In genomic region chr7:28957997-28958725, GRCm38 (mm10) we compare ENCODE assay signal across 10 mouse cellular contexts. TPM values are rescaled to one million over a fixed set of nuclear protein-coding genes. Genes with fewer than 3 reads are reported as not detected.
DNase-seq lines count a peak whose midpoint lies in the region; ATAC-seq and TF ChIP-seq lines count a peak whose summit lies in the region.
"Had no signal": no experiment of that assay in that cellular context is flagged by ENCODE, and none has a peak within 500 bp of the region (broad histone marks: within the 10 kb centered on the region; RNA-seq: fewer than 3 reads in every experiment).

No protein-coding gene starts in this region.

- 15% methylated on average over 1 of the region's 1 CpGs for WGBS in heart, adult 2 months
- 29% methylated on average over 1 of the region's 1 CpGs for WGBS in lung, embryonic 16.5 days
- 63% methylated on average over 1 of the region's 1 CpGs for WGBS in intestine, embryonic 14.5 days
- WGBS in stomach, embryonic 15.5 days, result 36% methylated on average over 1 of the region's 1 CpGs

- no peak for ATAC-seq in lung, embryonic 16.5 days (ENCODE audit: low read depth)
- no peak for ATAC-seq in intestine, embryonic 14.5 days (replicated peaks; ENCODE audit: low FRiP score, low TSS enrichment, low read depth)
- ATAC-seq in stomach, embryonic 15.5 days (ENCODE audit: insufficient read depth, low FRiP score, low read depth), result no peak

- H3K4me2 ChIP-seq in lung, embryonic 16.5 days (ENCODE audit: low read depth, low read length), result peak overlapping the region; percentile 93; the same call in 1 of the 2 replicates
- peak overlapping the region; percentile 95 for H3K4me2 ChIP-seq in intestine, embryonic 14.5 days (ENCODE audit: low read length)
- H3K4me2 ChIP-seq in stomach, embryonic 15.5 days, result peak overlapping the region; percentile 15; the same call in 1 of the 2 replicates

- H3K4me1 ChIP-seq in heart, adult 2 months (ENCODE audit: control insufficient read depth, insufficient read depth, low read length), result peaks cover 35% of the 10 kb centered on the region
- peaks cover 76% of the 10 kb centered on the region for H3K4me1 ChIP-seq in lung, embryonic 16.5 days (replicated peaks; ENCODE audit: control insufficient read depth, insufficient read depth, low read length)
- H3K4me1 ChIP-seq in intestine, embryonic 14.5 days (replicated peaks; ENCODE audit: control insufficient read depth, insufficient read depth, low read length), result peaks cover 61% of the 10 kb centered on the region
- H3K4me1 ChIP-seq in stomach, embryonic 15.5 days, result peaks cover 61% of the 10 kb centered on the region

- H3K9ac ChIP-seq in heart, adult 2 months (ENCODE audit: low read depth, low read length), result no peak overlapping the region
- no peak overlapping the region for H3K9ac ChIP-seq in lung, embryonic 16.5 days (ENCODE audit: low read length)
- H3K9ac ChIP-seq in intestine, embryonic 14.5 days (ENCODE audit: low read length), result no peak overlapping the region
- no peak overlapping the region for H3K9ac ChIP-seq in stomach, embryonic 15.5 days

- TF ChIP-seq EP300 in heart, adult 2 months (IDR thresholded peaks at IDR 0.05; ENCODE audit: insufficient read depth, low read depth, low read length), result 0 out of 2 replicates have a peak, but pooled peaks have one; percentile 56

- H3K27ac ChIP-seq in heart, adult 2 months, result peak overlapping the region; percentile 88
- H3K27ac ChIP-seq in lung, embryonic 16.5 days (ENCODE audit: low read length), result peak overlapping the region; percentile 88
- H3K27ac ChIP-seq in intestine, embryonic 14.5 days (ENCODE audit: low read depth), result peak overlapping the region; percentile 29
- H3K27ac ChIP-seq in stomach, embryonic 15.5 days, result peak overlapping the region; percentile 88
- H3K27ac ChIP-seq in left cerebral cortex, adult 2 months, result no peak overlapping the region

- H3K9me3 ChIP-seq in lung, embryonic 16.5 days (ENCODE audit: control insufficient read depth, low read length), result no peaks in the 10 kb centered on the region
- H3K9me3 ChIP-seq in intestine, embryonic 14.5 days (ENCODE audit: control insufficient read depth, low read length), result no peaks in the 10 kb centered on the region
- no peaks in the 10 kb centered on the region for H3K9me3 ChIP-seq in stomach, embryonic 15.5 days

- TF ChIP-seq CTCF in heart, adult 2 months (IDR thresholded peaks at IDR 0.05), result no peak
- no peak for TF ChIP-seq CTCF in left cerebral cortex, adult 2 months (IDR thresholded peaks at IDR 0.05)

- H3K4me3 ChIP-seq in heart, adult 2 months, result no peak overlapping the region
- H3K4me3 ChIP-seq in lung, embryonic 16.5 days (ENCODE audit: low read length), result no peak overlapping the region
- H3K4me3 ChIP-seq in intestine, embryonic 14.5 days (ENCODE audit: low read depth, low read length), result no peak overlapping the region
- no peak overlapping the region for H3K4me3 ChIP-seq in stomach, embryonic 15.5 days (replicated peaks)
- no peak overlapping the region for H3K4me3 ChIP-seq in left cerebral cortex, adult 2 months

- TF ChIP-seq POLR2A in heart, adult 2 months (IDR thresholded peaks at IDR 0.05; ENCODE audit: insufficient read depth, low read depth, low read length), result no peak

- intact Hi-C loops in heart, adult 2 months (cut with DNase I), result loop anchor here (2.0 kb wide), 1 partner anchor 47 kb away; no protein-coding TSS in a partner anchor
- intact Hi-C loops in left cerebral cortex, adult 2 months (cut with DNase I), result no loop called here

- peaks cover 52% of the 10 kb centered on the region for H3K36me3 ChIP-seq in heart, adult 2 months (ENCODE audit: control insufficient read depth, insufficient read depth, low read length)
- H3K36me3 ChIP-seq in lung, embryonic 16.5 days (ENCODE audit: control insufficient read depth, insufficient read depth, low read length), result 0 out of 2 replicates have a peak, but pooled peaks cover 2% of the 10 kb centered on the region
- H3K36me3 ChIP-seq in intestine, embryonic 14.5 days (ENCODE audit: control insufficient read depth, insufficient read depth, low read length), result 0 out of 2 replicates have a peak, but pooled peaks cover 6% of the 10 kb centered on the region
- no peaks in the 10 kb centered on the region for H3K36me3 ChIP-seq in stomach, embryonic 15.5 days

- H3K79me2 ChIP-seq in heart, adult 2 months (replicated peaks; ENCODE audit: control insufficient read depth, insufficient read depth, low read length), result peaks cover 19% of the 10 kb centered on the region

- H3K27me3 ChIP-seq in heart, adult 2 months (ENCODE audit: control insufficient read depth, insufficient read depth, low read length), result no peaks in the 10 kb centered on the region
- no peaks in the 10 kb centered on the region for H3K27me3 ChIP-seq in lung, embryonic 16.5 days (ENCODE audit: control insufficient read depth, insufficient read depth, low read depth, low read length)
- no peaks in the 10 kb centered on the region for H3K27me3 ChIP-seq in intestine, embryonic 14.5 days (replicated peaks; ENCODE audit: control insufficient read depth, insufficient read depth, low read length)
- no peaks in the 10 kb centered on the region for H3K27me3 ChIP-seq in stomach, embryonic 15.5 days (replicated peaks)

- no peak for DNase-seq in heart, adult 2 months
- DNase-seq in heart, adult 8-10 months (ENCODE audit: low spot score), result no peak
- no peak for DNase-seq in lung, postnatal 14 days
- no peak for DNase-seq in intestine, embryonic 14.5 days (ENCODE audit: low spot score)
- no peak for DNase-seq in left cerebral cortex, adult 2 months (ENCODE audit: extremely low spot score in 1 of 2, low spot score in 2 of 2)
- DNase-seq in testis, postnatal 10 days (ENCODE audit: low spot score), result no peak
- DNase-seq: cerebellum, adult 9-11 months; left cerebral cortex, postnatal 4 days had no signal

RNA-seq across cellular contexts. Expression of gene Actn4, which starts 4.0 kb away (rescaled TPM):
- 10 to 100 TPM; 66.1 to 85.7 TPM for total RNA-seq in heart, adult 2 months (2021)
- 123 and 132 TPM in 2 replicates for polyA plus RNA-seq in heart, adult 2 months (2012; rRNA removed)
- total RNA-seq in heart, adult 8-10 months (2022), result 10 to 100 TPM; 57.8 to 82.0 (median 75.8) TPM
- 313 and 319 TPM in 2 replicates for polyA plus RNA-seq in lung, embryonic 16.5 days (2015; fragmentation: Nextera tagmentation; extraction: Ambion mirVana)
- 298 and 300 TPM in 2 replicates for polyA plus RNA-seq in intestine, embryonic 14.5 days (2014; fragmentation: Nextera tagmentation; extraction: Ambion mirVana)
- 319 and 341 TPM in 2 replicates for polyA plus RNA-seq in stomach, embryonic 15.5 days (2015; fragmentation: Nextera tagmentation; extraction: Ambion mirVana)
- total RNA-seq in left cerebral cortex, adult 2 months (2021), result 100 to 1,000 TPM; 196 to 199 TPM

RNA-seq across cellular contexts. Expression of gene Eif3k, which starts 23.5 kb away (rescaled TPM):
- 100 to 1,000 TPM; 156 to 177 TPM for total RNA-seq in heart, adult 2 months (2021)
- polyA plus RNA-seq in heart, adult 2 months (2012; rRNA removed), result 221 and 283 TPM in 2 replicates
- 100 to 1,000 TPM; 152 to 167 (median 158) TPM for total RNA-seq in heart, adult 8-10 months (2022)
- 366 and 367 TPM in 2 replicates for polyA plus RNA-seq in lung, embryonic 16.5 days (2015; fragmentation: Nextera tagmentation; extraction: Ambion mirVana)
- polyA plus RNA-seq in intestine, embryonic 14.5 days (2014; fragmentation: Nextera tagmentation; extraction: Ambion mirVana), result 444 and 452 TPM in 2 replicates
- polyA plus RNA-seq in stomach, embryonic 15.5 days (2015; fragmentation: Nextera tagmentation; extraction: Ambion mirVana), result 370 and 373 TPM in 2 replicates
- 100 to 1,000 TPM; 179 to 192 TPM for total RNA-seq in left cerebral cortex, adult 2 months (2021)

RNA-seq across cellular contexts. Expression of gene Map4k1, which starts 23.7 kb away (rescaled TPM):
- 1 to 10 TPM in 1 of 2 experiments, under 1 TPM in 1; 0.91 to 1.1 TPM for total RNA-seq in heart, adult 2 months (2021)
- polyA plus RNA-seq in heart, adult 2 months (2012; rRNA removed), result 2.7 and 3.4 TPM in 2 replicates
- total RNA-seq in heart, adult 8-10 months (2022), result 1 to 10 TPM in 1 of 4 experiments, under 1 TPM in 3; 0.50 to 1.1 (median 0.74) TPM
- 8.9 and 10.7 TPM in 2 replicates for polyA plus RNA-seq in lung, embryonic 16.5 days (2015; fragmentation: Nextera tagmentation; extraction: Ambion mirVana)
- 10.0 and 11.6 TPM in 2 replicates for polyA plus RNA-seq in intestine, embryonic 14.5 days (2014; fragmentation: Nextera tagmentation; extraction: Ambion mirVana)
- 7.8 and 9.3 TPM in 2 replicates for polyA plus RNA-seq in stomach, embryonic 15.5 days (2015; fragmentation: Nextera tagmentation; extraction: Ambion mirVana)
- 1 to 10 TPM; 1.8 to 2.3 TPM for total RNA-seq in left cerebral cortex, adult 2 months (2021)

Comparison
In these comparisons a context has a peak if more than half of its experiments do, and no peak if none do; other contexts are left out.
1. H3K4me2 ChIP-seq: peak in every context shown above with its lines; median percentile 95 in intestine, embryonic 14.5 days; 93 in lung, embryonic 16.5 days; 15 in stomach, embryonic 15.5 days.